ENCODE assay signal across 12 mouse cellular contexts in the genomic region with DNA sequence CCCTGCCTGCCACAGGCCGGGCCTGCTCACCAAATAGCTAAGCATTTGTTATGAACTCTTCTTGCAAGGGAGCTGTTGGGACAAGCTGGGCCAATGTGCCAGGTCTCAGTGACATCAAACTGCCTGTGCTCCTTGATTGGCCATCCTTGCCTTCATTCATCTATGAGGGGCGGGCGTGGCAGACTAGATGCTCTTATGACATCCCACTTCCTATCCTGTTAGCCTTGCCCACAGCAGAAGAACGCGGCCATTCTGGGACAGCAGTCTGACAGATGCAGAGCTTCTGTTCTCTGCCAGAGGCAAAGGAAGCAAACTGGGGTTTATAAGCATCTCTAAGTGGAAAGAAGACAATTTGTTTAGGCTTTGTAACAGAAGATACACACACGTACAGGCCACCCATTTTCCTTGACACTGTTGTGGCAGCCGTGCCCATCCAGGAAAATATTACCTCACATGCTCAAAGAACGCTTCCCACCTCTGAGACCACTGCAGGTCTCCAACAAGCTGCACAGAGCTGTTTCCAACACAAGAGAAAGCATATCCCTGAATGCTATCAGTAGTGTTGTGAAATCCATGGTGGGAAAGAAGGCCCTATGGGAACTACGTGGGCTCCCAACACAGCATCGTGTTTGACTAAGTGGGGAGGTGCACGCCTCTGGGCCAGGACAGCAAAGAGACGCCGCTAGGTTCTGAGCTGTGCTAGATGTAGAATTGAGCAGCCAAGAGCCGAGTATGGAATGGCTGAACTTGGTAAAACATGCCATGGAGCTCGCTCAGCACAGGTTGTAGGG.
A peak's percentile ranks its signal among the peaks of the same experiment; 100 is the strongest.
DNase-seq lines count a peak whose midpoint lies in the region; ATAC-seq and TF ChIP-seq lines count a peak whose summit lies in the region.
"Had no signal": no experiment of that assay in that cellular context is flagged by ENCODE, and none has a peak within 500 bp of the region (broad histone marks: within the 10 kb centered on the region; RNA-seq: fewer than 3 reads in every experiment).

No protein-coding gene starts in this region.

- H3K4me1 ChIP-seq in heart, adult 2 months (ENCODE audit: control insufficient read depth, insufficient read depth, low read length): peaks cover 1% of the 10 kb centered on the region
- H3K4me1 ChIP-seq in heart, embryonic 12.5 days (replicated peaks): peaks cover 14% of the 10 kb centered on the region
- H3K4me1 ChIP-seq in midbrain, embryonic 11.5 days (ENCODE audit: control insufficient read depth, insufficient read depth, low read length): peaks cover 20% of the 10 kb centered on the region; the same call in 1 of the 2 replicates
- H3K4me1 ChIP-seq: lung, embryonic 15.5 days had no signal

- WGBS in heart, adult 2 months: 80% methylated on average over 15 of the region's 15 CpGs
- 87% methylated on average over 15 of the region's 15 CpGs for WGBS in heart, embryonic 12.5 days
- 92% methylated on average over 15 of the region's 15 CpGs for WGBS in midbrain, embryonic 11.5 days

- H3K9ac ChIP-seq in heart, adult 2 months (ENCODE audit: low read depth, low read length): no peak overlapping the region
- H3K9ac ChIP-seq in heart, embryonic 12.5 days: no peak overlapping the region
- H3K9ac ChIP-seq in midbrain, embryonic 11.5 days (ENCODE audit: low read length): no peak overlapping the region
- H3K9ac ChIP-seq: hindbrain, embryonic 12.5 days; limb, embryonic 12.5 days; lung, embryonic 15.5 days had no signal

- intact Hi-C loops in heart, adult 2 months (cut with DNase I): no loop called here

- peaks cover 10% of the 10 kb centered on the region for H3K36me3 ChIP-seq in heart, adult 2 months (ENCODE audit: control insufficient read depth, insufficient read depth, low read length)
- no peaks in the 10 kb centered on the region for H3K36me3 ChIP-seq in heart, embryonic 12.5 days
- no peaks in the 10 kb centered on the region for H3K36me3 ChIP-seq in midbrain, embryonic 11.5 days (ENCODE audit: control insufficient read depth, insufficient read depth, low read length)
- H3K36me3 ChIP-seq: hindbrain, embryonic 12.5 days; limb, embryonic 12.5 days; lung, embryonic 15.5 days had no signal

- H3K4me3 ChIP-seq in heart, adult 2 months: no peak overlapping the region
- no peak overlapping the region for H3K4me3 ChIP-seq in heart, embryonic 12.5 days
- no peak overlapping the region for H3K4me3 ChIP-seq in midbrain, embryonic 11.5 days (ENCODE audit: low read depth, low read length)
- H3K4me3 ChIP-seq: erythroblast, embryonic 14.5 days; hindbrain, embryonic 12.5 days; limb, embryonic 12.5 days; lung, embryonic 15.5 days had no signal

- no peak for TF ChIP-seq CTCF in heart, adult 2 months (IDR thresholded peaks at IDR 0.05)

- no peaks in the 10 kb centered on the region for H3K27me3 ChIP-seq in heart, adult 2 months (ENCODE audit: control insufficient read depth, insufficient read depth, low read length)
- H3K27me3 ChIP-seq in heart, embryonic 12.5 days (replicated peaks): no peaks in the 10 kb centered on the region
- peaks cover 2% of the 10 kb centered on the region; the same call in 1 of the 2 replicates for H3K27me3 ChIP-seq in midbrain, embryonic 11.5 days (ENCODE audit: control insufficient read depth, insufficient read depth, low read length)
- H3K27me3 ChIP-seq: hindbrain, embryonic 12.5 days; limb, embryonic 12.5 days; lung, embryonic 15.5 days had no signal

- DNase-seq in heart, adult 2 months: peak; percentile 69 to 75
- DNase-seq in 416B (ENCODE audit: low read depth) (peak; percentile 49), ZHBTc4 (ENCODE audit: low read depth, low spot score) (peak; percentile 4)
- DNase-seq in kidney, postnatal 14 days: peak; percentile 32
- no peak for DNase-seq in adrenal gland, postnatal 14 days
- no peak for DNase-seq in midbrain, embryonic 11.5 days (ENCODE audit: low spot score, missing footprints)

- no peaks in the 10 kb centered on the region for H3K79me2 ChIP-seq in heart, adult 2 months (replicated peaks; ENCODE audit: control insufficient read depth, insufficient read depth, low read length)

- no peak overlapping the region for H3K4me2 ChIP-seq in heart, embryonic 12.5 days
- H3K4me2 ChIP-seq in midbrain, embryonic 11.5 days: no peak overlapping the region
- H3K4me2 ChIP-seq: hindbrain, embryonic 12.5 days; limb, embryonic 12.5 days; lung, embryonic 15.5 days had no signal

- peak overlapping the region; percentile 15; the same call in 1 of the 2 replicates for H3K27ac ChIP-seq in heart, adult 2 months
- H3K27ac ChIP-seq in heart, embryonic 12.5 days (ENCODE audit: poor library complexity, severe bottlenecking): no peak overlapping the region
- no peak overlapping the region for H3K27ac ChIP-seq in midbrain, embryonic 11.5 days (ENCODE audit: low read depth, low read length)
- H3K27ac ChIP-seq: hindbrain, embryonic 12.5 days; limb, embryonic 12.5 days; lung, embryonic 15.5 days had no signal

- ATAC-seq in heart, embryonic 12.5 days (ENCODE audit: insufficient number of reproducible peaks, low FRiP score): no peak
- ATAC-seq in megakaryocyte-erythroid progenitor cell, adult 5-6 weeks (replicated peaks; ENCODE audit: low FRiP score, low TSS enrichment, poor library complexity, severe bottlenecking): no peak
- ATAC-seq in midbrain, embryonic 11.5 days (ENCODE audit: low FRiP score): no peak

- H3K9me3 ChIP-seq in heart, embryonic 12.5 days (replicated peaks): no peaks in the 10 kb centered on the region
- no peaks in the 10 kb centered on the region for H3K9me3 ChIP-seq in midbrain, embryonic 11.5 days (ENCODE audit: control insufficient read depth, low read length)
- H3K9me3 ChIP-seq: hindbrain, embryonic 12.5 days; limb, embryonic 12.5 days; lung, embryonic 15.5 days had no signal

- no peak for TF ChIP-seq EP300 in heart, adult 2 months (IDR thresholded peaks at IDR 0.05; ENCODE audit: insufficient read depth, low read depth, low read length)

- TF ChIP-seq POLR2A in heart, adult 2 months (IDR thresholded peaks at IDR 0.05; ENCODE audit: insufficient read depth, low read depth, low read length): peak; percentile 54

Comparison
In these comparisons a context has a peak if more than half of its experiments do, and no peak if none do; other contexts are left out.
1. DNase-seq: peak in heart, adult 2 months (2 of 2), 416B (single experiment), ZHBTc4 (single experiment) and kidney, postnatal 14 days (single experiment); none in adrenal gland, postnatal 14 days (single experiment) and midbrain, embryonic 11.5 days (single experiment).